Mouse (Mus musculus) stomach, embryonic 16.5 days (tissue): ENCODE results near the gene S100a6. TPM values are rescaled to one million over a fixed set of nuclear protein-coding genes. Genes with fewer than 3 reads are reported as not detected.

Source experiments
- ATAC-seq: fragments of 200-750 bp; cut with Nextera tagmentation; 2 replicates; pipeline ENCODE4 v1.8.0; 2017; ENCODE audit warnings: moderate number of reproducible peaks, moderate TSS enrichment; ENCODE audit not compliant: insufficient read depth, low FRiP score
- H3K27ac ChIP-seq: fragments of 300-500 bp; sonication (generic); 2 replicates; pipeline ENCODE4 v1.5.1; 2014; ENCODE audit warnings: low read length
- H3K27me3 ChIP-seq: fragments of 300-500 bp; sonication (generic); 2 replicates; pipeline ENCODE4 v1.6.1; 2014; ENCODE audit warnings: low read length, control low read depth, mixed read lengths; ENCODE audit not compliant: control insufficient read depth, insufficient read depth
- H3K36me3 ChIP-seq: fragments of 300-500 bp; sonication (generic); 2 replicates; pipeline ENCODE4 v1.6.1; 2014; ENCODE audit warnings: low read length; ENCODE audit not compliant: control insufficient read depth, insufficient read depth
- H3K4me1 ChIP-seq: fragments of 300-500 bp; sonication (generic); 2 replicates; pipeline ENCODE4 v1.6.1; 2014; ENCODE audit warnings: low read length, control low read depth, mixed read lengths; ENCODE audit not compliant: control insufficient read depth, insufficient read depth
- H3K4me2 ChIP-seq: fragments of 300-500 bp; sonication (generic); 2 replicates; pipeline ENCODE4 v1.6.1; 2014; ENCODE audit warnings: low read depth, low read length, mixed read lengths
- H3K4me3 ChIP-seq: fragments of 300-500 bp; sonication (generic); replicated peaks from 2 replicates; pipeline ENCODE4 v1.5.1; 2014; ENCODE audit warnings: mild to moderate bottlenecking, low read length
- H3K9ac ChIP-seq: fragments of 300-500 bp; sonication (generic); 2 replicates; pipeline ENCODE4 v1.6.1; 2014; ENCODE audit warnings: low read length
- H3K9me3 ChIP-seq: fragments of 300-500 bp; sonication (generic); replicated peaks from 2 replicates; pipeline ENCODE4 v1.6.1; 2016; ENCODE audit warnings: low read length, control low read depth; ENCODE audit not compliant: control insufficient read depth
- WGBS: fragments of 180-500 bp; shearing (Covaris S2); extraction: QIAGEN DNeasy Blood & Tissue Kit; methylation state at CpG from one replicate; pipeline ENCODE4 v1.1.7; 2014; 5-methylcytosine and 5-hydroxymethylcytosine counted together
- polyA plus RNA-seq: library from polyadenylated mRNA; unstranded; fragments of >200 nt; fragmentation: Nextera tagmentation; extraction: Ambion mirVana; gene quantifications from 2 replicates; pipeline ENCODE4 v1.2.1, GENCODE M21; 2015

Gene S100a6
- polyA plus RNA-seq, 1 experiment from 2014 or later = 820 TPM

DNA sequence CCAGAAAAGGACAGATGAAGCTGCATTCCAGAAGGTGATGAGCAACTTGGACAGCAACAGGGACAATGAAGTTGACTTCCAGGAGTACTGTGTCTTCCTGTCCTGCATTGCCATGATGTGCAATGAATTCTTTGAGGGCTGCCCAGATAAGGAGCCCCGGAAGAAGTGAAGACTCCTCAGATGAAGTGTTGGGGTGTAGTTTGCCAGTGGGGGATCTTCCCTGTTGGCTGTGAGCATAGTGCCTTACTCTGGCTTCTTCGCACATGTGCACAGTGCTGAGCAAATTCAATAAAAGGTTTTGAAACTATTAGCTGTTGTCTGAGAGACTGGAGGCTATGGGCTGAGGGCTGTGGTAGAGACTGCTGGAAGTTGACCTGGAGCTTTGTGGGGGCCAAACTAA, 6.9 kb upstream of the S100a6 start:
- Histone ChIP-seq H3K27me3 (no peaks in the 10 kb centered on the region), H3K4me3 (no peak overlapping the region), H3K27ac (peak overlapping the region; percentile 89), H3K9ac (no peak overlapping the region), H3K9me3 (no peaks in the 10 kb centered on the region), H3K4me1 (peaks cover 31% of the 10 kb centered on the region), H3K36me3 (no peaks in the 10 kb centered on the region), H3K4me2 (no peak overlapping the region)
- 72% methylated on average over 2 of the region's 2 CpGs for WGBS
- ATAC-seq = no peak; the same call in 1 of the 2 replicates

GRCm38 (mm10) chr3:90606185-90606584, 6.5 kb upstream of the S100a6 start:
- H3K4me3 ChIP-seq = no peak overlapping the region
- H3K27me3 ChIP-seq = no peaks in the 10 kb centered on the region
- H3K9me3 ChIP-seq = no peaks in the 10 kb centered on the region
- peak overlapping the region; percentile 89 for H3K27ac ChIP-seq
- no peaks in the 10 kb centered on the region for H3K36me3 ChIP-seq
- H3K4me1 ChIP-seq = peaks cover 29% of the 10 kb centered on the region
- H3K4me2 ChIP-seq = no peak overlapping the region
- 67% methylated on average over 6 of the region's 6 CpGs for WGBS
- H3K9ac ChIP-seq = no peak overlapping the region
- ATAC-seq = peak; percentile 71

- Histone ChIP-seq H3K27ac (no peak overlapping the region), H3K4me2 (no peak overlapping the region), H3K36me3 (no peaks in the 10 kb centered on the region), H3K9me3 (no peaks in the 10 kb centered on the region), H3K9ac (no peak overlapping the region), H3K27me3 (no peaks in the 10 kb centered on the region), H3K4me1 (peaks cover 31% of the 10 kb centered on the region), H3K4me3 (no peak overlapping the region)
- no peak for ATAC-seq
- WGBS = 90% methylated on average over 3 of the region's 3 CpGs
These were observed 5.3 kb upstream of the S100a6 start for GRCm38 (mm10) chr3:90607361-90607760.

- ATAC-seq = no peak
- 0 out of 2 replicates have a peak within 1 kb of the TSS, but pooled peaks have one; percentile 0 for H3K9ac ChIP-seq
- WGBS = 50% methylated on average over 3 of the region's 3 CpGs
- no peak within 1 kb of the TSS for H3K4me2 ChIP-seq
- no peak within 1 kb of the TSS for H3K4me3 ChIP-seq
- peaks cover 34% of the 10 kb centered on the region for H3K4me1 ChIP-seq
- H3K27me3 ChIP-seq = no peaks in the 10 kb centered on the region
- no peaks in the 10 kb centered on the region for H3K36me3 ChIP-seq
- H3K9me3 ChIP-seq = no peaks in the 10 kb centered on the region
- no peak within 1 kb of the TSS for H3K27ac ChIP-seq
These were observed 4.5 kb upstream of the S100a6 start, which contains the start of gene S100a5 for GRCm38 (mm10) chr3:90608223-90608622. Gene S100a5 (plus strand): TSS chr3:90608523.

- Histone ChIP-seq H3K9me3 (no peaks in the 10 kb centered on the region), H3K9ac (0 out of 2 replicates have a peak overlapping the region, but pooled peaks have one; percentile 0), H3K36me3 (no peaks in the 10 kb centered on the region), H3K4me3 (no peak overlapping the region), H3K4me1 (peaks cover 29% of the 10 kb centered on the region), H3K27ac (no peak overlapping the region), H3K27me3 (no peaks in the 10 kb centered on the region), H3K4me2 (no peak overlapping the region)
- no peak for ATAC-seq
These were observed 3.6 kb upstream of the S100a6 start for GRCm38 (mm10) chr3:90609102-90609501.

DNA sequence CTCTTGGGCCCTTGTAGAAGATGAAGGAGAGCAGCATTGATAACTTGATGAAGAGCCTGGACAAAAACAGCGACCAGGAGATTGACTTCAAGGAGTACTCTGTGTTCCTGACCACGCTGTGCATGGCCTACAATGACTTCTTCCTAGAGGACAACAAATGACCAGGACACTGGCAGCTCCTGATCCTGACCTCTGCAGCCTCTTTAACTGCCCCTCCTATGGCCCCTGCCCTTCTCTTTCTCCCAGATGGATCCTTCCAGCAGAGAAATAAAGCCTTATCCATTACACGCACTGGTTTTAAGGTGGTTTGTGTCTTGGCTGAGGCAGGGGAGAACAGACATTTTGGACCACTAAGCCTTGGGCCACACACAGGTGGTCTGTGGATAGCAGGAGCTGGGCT, 1.2 kb upstream of the S100a6 start:
- H3K4me3 ChIP-seq = no peak overlapping the region
- 0 out of 2 replicates have a peak overlapping the region, but pooled peaks have one; percentile 14 for H3K27ac ChIP-seq
- peaks cover 20% of the 10 kb centered on the region for H3K4me1 ChIP-seq
- H3K36me3 ChIP-seq = no peaks in the 10 kb centered on the region
- WGBS = 91% methylated on average over 3 of the region's 3 CpGs
- no peaks in the 10 kb centered on the region for H3K9me3 ChIP-seq
- H3K27me3 ChIP-seq = no peaks in the 10 kb centered on the region
- H3K9ac ChIP-seq = no peak overlapping the region
- H3K4me2 ChIP-seq = no peak overlapping the region
- ATAC-seq = no peak

GRCm38 (mm10) chr3:90612061-90612460, 621 bp upstream of the S100a6 start:
- Histone ChIP-seq H3K4me2 (peak overlapping the region; percentile 67), H3K9ac (no peak overlapping the region)

GRCm38 (mm10) chr3:90613461-90614147, 922 bp downstream of the S100a6 start:
- ATAC-seq = no peak
- H3K36me3 ChIP-seq = no peaks in the 10 kb centered on the region
- H3K9ac ChIP-seq = peak overlapping the region; percentile 70
- peak overlapping the region; percentile 67 for H3K4me2 ChIP-seq
- 0 out of 2 replicates have a peak, but pooled peaks cover 3% of the 10 kb centered on the region for H3K9me3 ChIP-seq
- peak overlapping the region; percentile 93 for H3K27ac ChIP-seq
- 60% methylated on average over 7 of the region's 7 CpGs for WGBS
- H3K4me1 ChIP-seq = peaks cover 20% of the 10 kb centered on the region
- peak overlapping the region; percentile 48 for H3K4me3 ChIP-seq
- no peaks in the 10 kb centered on the region for H3K27me3 ChIP-seq

More at GRCm38 (mm10) chr3:90612061-90612460, 621 bp upstream of the S100a6 start:
- no peak overlapping the region for H3K4me3 ChIP-seq
- H3K36me3 ChIP-seq = no peaks in the 10 kb centered on the region
- H3K27ac ChIP-seq = peak overlapping the region; percentile 93; the same call in 1 of the 2 replicates
- no peaks in the 10 kb centered on the region for H3K27me3 ChIP-seq
- peaks cover 20% of the 10 kb centered on the region for H3K4me1 ChIP-seq
- 65% methylated on average over 4 of the region's 4 CpGs for WGBS
- no peak for ATAC-seq
- no peaks in the 10 kb centered on the region for H3K9me3 ChIP-seq

DNA sequence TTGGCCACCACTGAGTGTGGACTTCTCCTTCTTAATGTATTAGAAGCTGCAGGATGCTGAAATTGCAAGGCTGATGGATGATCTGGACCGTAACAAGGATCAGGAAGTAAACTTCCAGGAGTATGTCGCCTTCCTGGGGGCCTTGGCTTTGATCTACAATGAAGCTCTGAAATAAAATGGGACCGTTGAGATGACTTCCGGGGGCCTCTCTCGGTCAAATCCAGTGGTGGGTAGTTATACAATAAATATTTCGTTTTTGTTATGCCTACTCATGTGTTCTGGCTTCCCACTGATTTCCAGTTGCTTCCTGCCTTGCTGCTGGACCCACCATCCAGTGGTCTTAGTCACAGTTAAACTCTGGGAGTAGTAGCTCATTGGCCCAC, 1.5 kb downstream of the S100a6 start:
- H3K36me3 ChIP-seq = no peaks in the 10 kb centered on the region
- peak overlapping the region; percentile 48 for H3K4me3 ChIP-seq
- 78% methylated on average over 6 of the region's 6 CpGs for WGBS
- H3K27ac ChIP-seq = peak overlapping the region; percentile 93
- H3K27me3 ChIP-seq = no peaks in the 10 kb centered on the region
- H3K9me3 ChIP-seq = 0 out of 2 replicates have a peak, but pooled peaks cover 3% of the 10 kb centered on the region
- ATAC-seq = no peak
- peak overlapping the region; percentile 70 for H3K9ac ChIP-seq
- peak overlapping the region; percentile 67 for H3K4me2 ChIP-seq
- H3K4me1 ChIP-seq = peaks cover 20% of the 10 kb centered on the region
